Mouse (Mus musculus): ENCODE results near the gene Ccdc177.

DNA sequence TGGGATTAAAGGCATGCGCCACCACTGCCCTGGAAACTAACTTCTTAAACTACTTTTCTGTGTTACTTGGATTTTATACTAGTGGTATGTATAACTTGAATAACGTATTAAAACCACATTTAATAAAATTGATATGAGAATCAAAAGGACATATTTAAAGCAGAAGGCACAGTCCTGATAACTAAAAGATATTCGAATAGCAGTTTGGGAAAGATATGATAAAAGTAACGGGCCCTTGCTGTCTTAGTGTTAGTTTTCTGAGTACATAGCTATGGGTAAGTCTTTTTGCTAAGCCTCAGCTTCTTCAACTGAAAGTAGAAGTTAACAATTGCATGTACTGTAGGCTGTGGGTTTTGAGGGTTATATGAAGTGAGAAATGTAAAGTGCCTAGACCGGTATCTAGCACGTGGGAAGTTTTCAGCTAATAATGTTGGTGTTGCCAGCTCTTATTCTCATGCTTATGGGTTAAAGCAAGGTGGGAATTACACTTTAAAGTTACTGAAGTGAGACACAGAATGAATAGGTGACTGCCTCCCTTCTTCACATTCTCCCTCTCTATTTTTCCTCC lies 44.5 kb upstream of the Ccdc177 start:
- TF ChIP-seq CTCF (IDR thresholded peaks at IDR 0.05; ENCODE audit: insufficient read depth, low read depth, low read length) (no peak), POLR2A (IDR thresholded peaks at IDR 0.05; ENCODE audit: insufficient read depth, low read depth, low read length) (no peak)
